Mouse (Mus musculus) embryonic facial prominence, embryonic 11.5 days (tissue): ENCODE data around the gene Isg15. TPM values are rescaled to one million over a fixed set of nuclear protein-coding genes. Genes with fewer than 3 reads are reported as not detected.
A peak's percentile ranks its signal among the peaks of the same experiment; 100 is the strongest.

Source experiments
- ATAC-seq: fragments of 200-750 bp; cut with Nextera tagmentation; replicated peaks from 2 replicates; pipeline ENCODE4 v1.8.0; 2017; ENCODE audit warnings: low read depth; ENCODE audit not compliant: insufficient number of reproducible peaks, low FRiP score, low TSS enrichment
- DNase-seq: peaks from one replicate; pipeline ENCODE4 v3.0.0-alpha.2; 2015; ENCODE audit warnings: low spot score
- H3K27ac ChIP-seq: fragments of 300-500 bp; sonication (generic); replicated peaks from 2 replicates; pipeline ENCODE4 v1.5.1; 2014; ENCODE audit warnings: mild to moderate bottlenecking, low read depth, low read length, control low read depth
- H3K27me3 ChIP-seq: fragments of 300-500 bp; sonication (generic); 2 replicates; pipeline ENCODE4 v1.6.1; 2014; ENCODE audit warnings: mild to moderate bottlenecking, low read length, moderate library complexity, mixed read lengths; ENCODE audit not compliant: control insufficient read depth, insufficient read depth
- H3K36me3 ChIP-seq: fragments of 300-500 bp; sonication (generic); replicated peaks from 2 replicates; pipeline ENCODE4 v1.6.1; 2014; ENCODE audit warnings: low read depth, mild to moderate bottlenecking, low read length, moderate library complexity, mixed read lengths; ENCODE audit not compliant: control insufficient read depth, insufficient read depth
- H3K4me1 ChIP-seq: fragments of 300-500 bp; sonication (generic); 2 replicates; pipeline ENCODE4 v1.6.1; 2014; ENCODE audit warnings: low read length, mixed read lengths; ENCODE audit not compliant: control insufficient read depth, insufficient read depth
- H3K4me2 ChIP-seq: fragments of 300-500 bp; sonication (generic); 2 replicates; pipeline ENCODE4 v1.6.1; 2014; ENCODE audit warnings: low read depth, mild to moderate bottlenecking, control low read depth, low read length, moderate library complexity
- H3K4me3 ChIP-seq: fragments of 300-500 bp; sonication (generic); 2 replicates; pipeline ENCODE4 v1.5.1; 2014; ENCODE audit warnings: low read depth, low read length, control low read depth
- H3K9ac ChIP-seq: fragments of 300-500 bp; sonication (generic); replicated peaks from 2 replicates; pipeline ENCODE4 v1.6.1; 2014; ENCODE audit warnings: mild to moderate bottlenecking, control low read depth, low read length
- H3K9me3 ChIP-seq: fragments of 300-500 bp; sonication (generic); replicated peaks from 2 replicates; pipeline ENCODE4 v1.6.1; 2016; ENCODE audit warnings: mild to moderate bottlenecking, low read length, inconsistent platforms, mixed read lengths; ENCODE audit not compliant: control insufficient read depth
- WGBS: fragments of 180-500 bp; shearing (Covaris S2); extraction: QIAGEN DNeasy Blood & Tissue Kit; methylation state at CpG from one replicate; pipeline ENCODE4 v1.1.7; 2014; 5-methylcytosine and 5-hydroxymethylcytosine counted together
- polyA plus RNA-seq: library from polyadenylated mRNA; unstranded; fragments of >200 nt; fragmentation: Nextera tagmentation; extraction: Ambion mirVana; gene quantifications from 2 replicates; pipeline ENCODE4 v1.2.1, GENCODE M21; 2014

Isg15 gene
- polyA plus RNA-seq, 1 experiment from 2014 or later, result 0.29 TPM

DNA sequence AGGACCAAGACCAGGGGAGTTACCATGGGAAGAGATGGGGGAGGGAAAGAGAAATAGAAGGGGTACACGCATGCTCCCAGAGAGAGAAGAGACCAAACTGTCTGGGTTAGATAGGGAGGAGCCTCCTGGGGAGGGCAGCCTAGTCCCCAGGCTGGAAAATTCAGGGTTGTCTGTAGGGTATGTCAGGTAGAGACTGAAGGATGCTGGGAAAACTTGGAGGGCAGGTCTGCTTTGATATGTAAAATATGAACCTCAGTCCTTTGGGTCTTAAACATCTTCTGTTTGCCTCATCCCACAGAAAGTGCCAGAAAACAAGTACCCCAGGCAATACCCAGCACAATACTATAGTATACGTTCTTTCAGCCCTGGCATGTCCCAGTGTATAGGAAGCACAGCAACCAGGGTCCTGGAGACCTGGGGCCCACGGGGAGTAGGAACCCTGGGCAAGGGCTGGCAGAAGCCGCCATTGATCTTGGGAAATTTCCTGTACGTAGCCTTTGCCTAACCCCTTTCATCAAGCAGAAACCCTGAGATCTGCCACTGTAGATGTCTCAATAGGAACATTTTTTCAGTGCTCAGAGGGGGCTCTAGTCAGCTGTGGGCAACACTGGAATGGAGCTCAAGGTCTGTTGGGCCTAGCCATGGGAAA, 12.3 kb downstream of the Isg15 start:
- DNase-seq (no peak), ATAC-seq (no peak)
- Histone ChIP-seq H3K36me3 (no peaks in the 10 kb centered on the region; the same call in 1 of the 2 replicates), H3K4me3 (no peak overlapping the region), H3K4me2 (no peak overlapping the region), H3K27me3 (no peaks in the 10 kb centered on the region), H3K9me3 (no peaks in the 10 kb centered on the region), H3K4me1 (peaks cover 23% of the 10 kb centered on the region), H3K27ac (peak overlapping the region; percentile 52; the same call in 1 of the 2 replicates), H3K9ac (no peak overlapping the region)
- 46% methylated on average over 5 of the region's 5 CpGs for WGBS

GRCm38 (mm10) chr4:156185950-156186850, 14.4 kb downstream of the Isg15 start:
- Histone ChIP-seq H3K36me3 (no peaks in the 10 kb centered on the region), H3K4me2 (peak overlapping the region; percentile 41), H3K4me3 (peak overlapping the region; percentile 32), H3K9me3 (no peaks in the 10 kb centered on the region), H3K27ac (peak overlapping the region; percentile 59), H3K9ac (peak overlapping the region; percentile 74), H3K27me3 (no peaks in the 10 kb centered on the region), H3K4me1 (peaks cover 20% of the 10 kb centered on the region)
- WGBS, result 5% methylated on average over 31 of the region's 31 CpGs
- ATAC-seq (peak; percentile 31; the same call in 1 of the 2 replicates), DNase-seq (peak; percentile 55)

DNA sequence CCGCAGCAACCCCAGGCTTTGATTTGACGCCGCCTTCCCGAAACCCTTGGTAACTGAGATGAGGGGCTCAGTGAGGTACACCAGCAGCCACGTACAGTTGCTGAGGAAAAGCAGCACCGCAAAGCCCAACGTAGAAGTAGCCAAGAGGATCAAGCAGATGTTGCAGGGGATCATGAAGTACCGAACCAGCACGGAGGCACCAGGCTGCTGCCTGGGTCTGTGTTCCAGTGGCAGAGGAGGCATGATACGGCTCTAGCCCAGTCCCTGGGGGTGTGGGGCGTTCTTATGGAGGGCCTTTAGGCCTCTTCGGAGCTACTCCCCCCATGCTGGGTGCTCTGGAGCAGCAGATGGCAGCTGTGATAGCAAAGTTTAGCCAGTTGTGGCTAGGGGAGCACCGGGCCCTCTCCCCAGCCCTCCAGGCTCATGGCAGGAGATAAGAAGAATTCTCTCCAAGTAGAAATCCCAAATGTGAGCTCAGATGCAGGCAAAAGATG, 15.1 kb downstream of the Isg15 start:
- Histone ChIP-seq H3K27me3 (no peaks in the 10 kb centered on the region), H3K9me3 (no peaks in the 10 kb centered on the region), H3K4me2 (peak overlapping the region; percentile 41), H3K36me3 (no peaks in the 10 kb centered on the region), H3K27ac (no peak overlapping the region), H3K9ac (peak overlapping the region; percentile 74), H3K4me3 (peak overlapping the region; percentile 32), H3K4me1 (peaks cover 20% of the 10 kb centered on the region)
- DNase-seq, result no peak
- no peak for ATAC-seq
- WGBS, result 69% methylated on average over 13 of the region's 13 CpGs

GRCm38 (mm10) chr4:156184291-156184954, 16.2 kb downstream of the Isg15 start:
- WGBS, result 89% methylated on average over 7 of the region's 7 CpGs
- Histone ChIP-seq H3K27ac (no peak overlapping the region), H3K4me1 (peaks cover 18% of the 10 kb centered on the region), H3K9me3 (no peaks in the 10 kb centered on the region), H3K27me3 (no peaks in the 10 kb centered on the region), H3K4me2 (no peak overlapping the region), H3K4me3 (0 out of 2 replicates have a peak overlapping the region, but pooled peaks have one; percentile 6), H3K9ac (0 out of 2 replicates have a peak overlapping the region, but pooled peaks have one; percentile 13), H3K36me3 (no peaks in the 10 kb centered on the region)
- DNase-seq (no peak), ATAC-seq (no peak)

GRCm38 (mm10) chr4:156183747-156184146, 16.9 kb downstream of the Isg15 start:
- Histone ChIP-seq H3K36me3 (peaks cover 5% of the 10 kb centered on the region; the same call in 1 of the 2 replicates), H3K4me1 (peaks cover 12% of the 10 kb centered on the region), H3K27me3 (no peaks in the 10 kb centered on the region), H3K27ac (no peak overlapping the region), H3K9me3 (no peaks in the 10 kb centered on the region), H3K9ac (no peak overlapping the region), H3K4me3 (no peak overlapping the region), H3K4me2 (no peak overlapping the region)
- WGBS, result 81% methylated on average over 5 of the region's 5 CpGs
- ATAC-seq (no peak), DNase-seq (no peak)

DNA sequence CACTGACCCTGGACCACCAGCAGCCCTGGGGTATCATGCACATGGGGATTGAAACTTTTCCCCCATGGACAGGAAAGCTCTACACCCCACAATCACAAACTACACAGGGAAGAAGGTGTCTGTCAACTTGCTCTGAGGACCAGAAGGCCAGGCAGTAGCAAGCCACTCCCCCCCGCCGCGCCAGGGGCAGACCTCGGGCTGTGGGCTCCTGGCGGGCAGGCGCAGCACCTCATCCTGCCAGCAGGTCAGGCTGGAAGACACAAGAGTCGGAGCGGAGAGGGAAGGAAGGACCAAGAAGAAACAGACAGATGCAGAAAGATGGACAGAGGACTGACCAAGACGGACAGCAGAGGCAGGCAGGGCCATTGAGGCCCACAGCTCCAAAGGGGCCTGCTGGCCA, 23.0 kb downstream of the Isg15 start:
- H3K27me3 ChIP-seq, result no peaks in the 10 kb centered on the region
- no peaks in the 10 kb centered on the region for H3K4me1 ChIP-seq
- peaks cover 36% of the 10 kb centered on the region for H3K36me3 ChIP-seq
- H3K4me2 ChIP-seq, result no peak overlapping the region
- no peak for DNase-seq
- WGBS, result 94% methylated on average over 9 of the region's 9 CpGs
- ATAC-seq, result no peak
- H3K9ac ChIP-seq, result no peak overlapping the region
- H3K27ac ChIP-seq, result no peak overlapping the region
- no peaks in the 10 kb centered on the region for H3K9me3 ChIP-seq
- no peak overlapping the region for H3K4me3 ChIP-seq

DNA sequence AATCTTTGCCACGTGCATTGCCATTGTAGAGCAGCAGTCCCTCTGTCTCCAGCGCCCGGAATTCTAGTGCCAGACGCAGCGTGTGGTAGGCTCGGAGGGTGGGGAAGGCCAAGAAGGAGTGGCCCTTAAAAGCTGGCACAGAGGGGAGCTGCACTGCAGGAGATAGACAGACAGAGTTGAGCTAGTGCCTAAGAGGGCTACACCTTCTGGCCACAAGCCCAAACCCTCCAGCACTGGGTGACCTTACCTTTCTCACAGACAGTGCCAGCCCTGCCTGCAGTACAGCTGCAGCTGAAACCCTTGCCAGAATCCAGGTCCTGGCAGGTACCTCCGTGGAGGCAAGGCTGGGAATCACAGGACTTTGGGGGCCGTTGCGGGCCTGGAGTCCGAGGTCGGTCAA, 28.8 kb downstream of the Isg15 start:
- Histone ChIP-seq H3K4me3 (no peak overlapping the region), H3K9me3 (no peaks in the 10 kb centered on the region), H3K27ac (no peak overlapping the region), H3K9ac (no peak overlapping the region), H3K4me2 (no peak overlapping the region), H3K27me3 (no peaks in the 10 kb centered on the region), H3K36me3 (peaks cover 46% of the 10 kb centered on the region), H3K4me1 (no peaks in the 10 kb centered on the region)
- DNase-seq (no peak), ATAC-seq (no peak)
- WGBS, result 95% methylated on average over 11 of the region's 11 CpGs
